Mouse (Mus musculus): ENCODE results near the gene Pofut1. TPM values are rescaled to one million over a fixed set of nuclear protein-coding genes. Genes with fewer than 3 reads are reported as not detected.
A peak's percentile ranks its signal among the peaks of the same experiment; 100 is the strongest.

The Pofut1 gene
- polyA plus RNA-seq, 1 experiment from 2014 or later, result 16.9 TPM

DNA sequence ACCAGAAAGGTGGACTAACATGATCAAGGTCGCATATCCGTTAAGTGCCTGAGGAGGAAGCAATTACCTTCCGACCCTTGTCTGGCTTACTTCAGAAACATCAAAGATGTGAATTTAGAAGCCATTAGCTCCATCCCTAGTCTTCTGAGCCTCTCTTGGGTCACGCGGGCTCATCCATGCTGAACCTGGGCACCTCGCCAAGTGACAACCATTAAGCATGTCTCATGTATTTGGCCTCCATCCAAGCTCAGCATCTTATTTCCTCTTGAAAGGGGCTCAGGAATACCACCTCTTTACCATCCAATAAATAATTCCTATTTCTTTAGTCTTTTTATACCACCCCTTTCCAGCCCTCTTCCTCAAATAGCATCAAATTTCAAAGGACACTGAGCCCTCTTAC is 46.5 kb downstream of the Pofut1 start:
- no peaks in the 10 kb centered on the region for H3K27me3 ChIP-seq
- in situ Hi-C loops (cut with MboI; ENCODE audit: low pct_unique_long_range_greater_than_20kb), result no loop called here
- TF ChIP-seq CTCF (IDR thresholded peaks at IDR 0.05), result no peak
- peak; percentile 42 for DNase-seq (ENCODE audit: low read depth, low spot score)
- ChIA-PET POLR2A (interaction anchor here (0.5 kb wide), 1 partner anchor 67 kb away, joined by 3 read pairs; no protein-coding TSS in a partner anchor), CTCF (no interaction called here)
- ATAC-seq, result no peak

DNA sequence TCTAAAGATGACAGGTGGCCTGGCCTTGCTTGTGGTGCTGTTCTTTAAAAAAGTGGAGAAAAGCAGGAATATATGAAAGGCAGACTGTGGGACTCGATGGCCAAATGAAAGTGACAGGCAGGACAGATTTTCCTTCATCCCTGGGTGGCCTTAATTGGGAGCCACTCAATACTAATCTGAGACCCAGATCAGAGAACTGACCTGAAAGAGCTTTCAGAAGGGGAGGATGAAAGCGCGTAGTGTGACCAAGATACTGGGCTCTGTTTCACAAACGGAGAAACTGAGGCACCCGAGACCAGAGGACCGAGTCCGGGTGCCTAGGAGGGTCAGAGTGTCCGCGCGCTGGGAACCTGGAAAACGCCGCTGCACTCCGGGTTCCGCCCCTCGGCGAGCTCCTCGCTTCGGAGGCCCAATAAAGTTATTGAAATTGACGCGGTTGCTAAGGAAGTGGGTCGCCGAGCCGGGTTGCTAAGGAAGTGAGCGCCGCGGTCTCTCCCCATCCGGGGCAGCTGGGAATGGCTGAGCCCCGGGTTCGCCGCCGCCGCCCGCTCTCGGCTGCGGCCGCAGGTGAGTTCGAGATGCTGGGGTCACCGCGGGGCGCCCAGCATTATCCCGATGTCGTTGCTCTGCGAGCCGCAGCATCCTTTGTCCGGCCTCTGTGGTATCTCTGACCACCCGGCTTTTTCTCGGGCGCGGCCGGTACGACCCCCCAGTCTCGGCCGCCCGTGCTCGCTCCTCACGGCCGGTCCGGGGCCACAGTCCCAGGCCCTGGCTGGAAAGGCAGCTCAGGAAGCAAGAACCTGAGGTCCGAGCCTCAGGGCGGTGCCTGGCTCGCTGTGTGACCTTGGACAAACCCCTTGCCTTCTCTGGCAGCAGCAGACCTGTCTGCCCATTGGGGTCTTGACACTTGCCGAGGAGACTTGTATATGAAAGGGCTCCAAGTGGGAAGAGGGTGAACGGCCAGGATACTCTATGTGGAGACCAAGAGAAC is 49.9 kb downstream of the Pofut1 start, which contains the start of gene Kif3b:
Gene Kif3b, plus strand, starts transcription at position 476 of the 991 bp plus-strand sequence.
- CTCF ChIA-PET, result no interaction called here
- DNase-seq (ENCODE audit: low read depth, low spot score), result peak; percentile 34
- no peak for TF ChIP-seq CTCF (IDR thresholded peaks at IDR 0.05)
- POLR2A ChIA-PET, result interaction anchor here (0.6 to 1.0 kb wide), 2 partner anchors 52 to 160 kb away, joined by 3 to 6 read pairs; no protein-coding TSS in a partner anchor
- H3K27me3 ChIP-seq, result no peaks in the 10 kb centered on the region
- ATAC-seq, result peak; percentile 74
- in situ Hi-C loops (cut with MboI; ENCODE audit: low pct_unique_long_range_greater_than_20kb), result no loop called here

DNA sequence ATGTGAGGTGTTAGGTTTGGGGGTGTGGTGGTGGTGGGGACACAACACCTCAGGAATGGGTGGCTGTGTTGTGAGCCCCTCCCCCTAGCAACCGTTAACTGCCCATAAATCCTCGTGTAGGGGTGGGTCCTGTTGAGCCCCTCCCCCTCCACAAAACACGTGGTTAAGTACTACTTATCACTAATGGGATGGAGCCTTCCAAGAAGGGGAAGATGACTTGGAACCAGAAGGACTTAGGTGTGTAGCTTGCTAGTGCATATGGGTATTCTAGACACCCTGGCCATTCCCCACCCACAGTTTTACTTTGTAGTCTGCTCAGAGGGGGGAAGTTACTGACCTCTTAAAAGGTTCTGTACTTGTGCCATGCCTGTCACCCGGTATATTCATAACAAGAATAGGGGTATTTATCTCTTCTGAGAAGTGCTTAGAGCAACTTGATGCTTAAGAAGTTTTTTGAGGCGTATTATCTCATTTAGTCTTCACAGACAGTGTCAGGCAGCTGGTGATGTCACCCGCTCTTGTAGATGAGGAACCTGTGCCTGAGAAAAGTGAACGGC is 51.0 kb downstream of the Pofut1 start:
- POLR2A ChIA-PET, result interaction anchor here (0.6 kb wide), 1 partner anchor 266 kb away, joined by 3 read pairs; no protein-coding TSS in a partner anchor
- no peak for TF ChIP-seq CTCF (IDR thresholded peaks at IDR 0.05)
- no peak for DNase-seq (ENCODE audit: low read depth, low spot score)

DNA sequence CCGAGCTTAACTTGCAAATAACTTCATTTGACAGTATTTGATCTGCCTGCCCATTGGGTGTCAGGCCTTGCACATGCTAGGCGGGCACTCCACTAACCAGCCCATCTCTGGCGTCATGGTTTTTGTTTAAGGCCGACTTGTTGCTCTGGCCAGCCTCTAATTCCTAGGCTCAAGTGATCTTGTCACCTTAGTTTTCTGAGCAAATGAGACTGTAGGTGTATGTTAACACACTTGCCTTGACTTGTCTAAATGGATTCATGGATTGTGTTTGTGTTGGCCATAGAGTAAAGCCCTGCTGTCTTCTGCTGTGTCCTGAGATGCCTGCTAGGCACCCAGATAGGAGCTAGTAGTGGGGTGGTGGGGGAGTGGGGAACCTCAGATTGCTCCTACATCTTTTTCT is 53.9 kb downstream of the Pofut1 start:
- CTCF ChIA-PET, result no interaction called here
- no peak for TF ChIP-seq CTCF (IDR thresholded peaks at IDR 0.05)

More for the DNA sequence above, 51.0 kb downstream of the Pofut1 start:
- in situ Hi-C loops (cut with MboI; ENCODE audit: low pct_unique_long_range_greater_than_20kb), result no loop called here
- ATAC-seq, result no peak
- CTCF ChIA-PET, result no interaction called here
- no peaks in the 10 kb centered on the region for H3K27me3 ChIP-seq

DNA sequence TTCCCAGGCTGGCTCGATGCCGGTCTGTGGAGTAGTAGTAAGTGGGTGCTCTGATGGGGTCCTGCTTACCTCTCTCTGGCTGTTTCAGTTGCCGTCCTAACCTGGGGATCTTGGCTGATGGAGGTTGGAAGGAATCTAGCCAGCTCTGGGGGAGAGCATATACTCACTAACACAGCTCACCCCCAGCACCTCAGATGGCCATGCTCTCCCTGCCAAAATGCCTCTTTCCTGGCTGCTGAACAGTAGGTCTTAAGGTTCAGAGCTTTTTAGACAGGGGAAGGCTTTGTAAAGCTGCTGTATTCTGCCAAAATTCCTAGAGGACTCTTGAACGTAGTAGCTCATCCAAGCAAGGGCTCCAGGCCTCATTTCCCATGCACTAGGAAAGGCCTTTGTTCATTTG is 56.4 kb downstream of the Pofut1 start:
- POLR2A ChIA-PET, result interaction anchor here (0.6 kb wide), 1 partner anchor 436 kb away, joined by 3 read pairs; no protein-coding TSS in a partner anchor
- CTCF ChIA-PET, result no interaction called here
- in situ Hi-C loops (cut with MboI; ENCODE audit: low pct_unique_long_range_greater_than_20kb), result no loop called here
- TF ChIP-seq CTCF (IDR thresholded peaks at IDR 0.05), result no peak
- DNase-seq (ENCODE audit: low read depth, low spot score) (no peak), ATAC-seq (no peak)
- H3K27me3 ChIP-seq, result no peaks in the 10 kb centered on the region

More for the DNA sequence above, 53.9 kb downstream of the Pofut1 start:
- POLR2A ChIA-PET, result no interaction called here
- ATAC-seq (no peak), DNase-seq (ENCODE audit: low read depth, low spot score) (no peak)
- in situ Hi-C loops (cut with MboI; ENCODE audit: low pct_unique_long_range_greater_than_20kb), result no loop called here
- H3K27me3 ChIP-seq, result no peaks in the 10 kb centered on the region

DNA sequence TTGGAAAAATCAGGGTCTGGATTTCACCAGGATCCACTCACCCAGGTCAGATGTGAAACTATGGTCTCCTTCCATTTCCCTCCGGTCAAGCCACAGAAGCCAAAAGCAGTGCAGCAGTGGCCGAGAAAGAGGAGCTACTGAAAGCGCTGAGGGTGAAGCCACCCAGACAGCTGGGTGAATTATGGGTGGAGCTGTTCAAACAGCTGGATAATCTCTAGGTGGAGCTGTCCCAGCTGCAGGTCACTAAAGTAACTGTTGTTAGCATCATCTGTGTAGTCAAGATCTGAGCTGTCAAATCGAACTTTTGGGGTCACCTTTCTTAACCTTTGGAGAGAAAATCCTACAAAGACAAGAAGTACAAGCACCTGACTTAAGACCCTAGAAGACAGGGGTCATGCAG is 57.1 kb downstream of the Pofut1 start:
- H3K27me3 ChIP-seq, result no peaks in the 10 kb centered on the region
- POLR2A ChIA-PET, result no interaction called here
- TF ChIP-seq CTCF (IDR thresholded peaks at IDR 0.05), result no peak
- in situ Hi-C loops (cut with MboI; ENCODE audit: low pct_unique_long_range_greater_than_20kb), result no loop called here
- CTCF ChIA-PET, result no interaction called here
- ATAC-seq (no peak), DNase-seq (ENCODE audit: low read depth, low spot score) (no peak)

DNA sequence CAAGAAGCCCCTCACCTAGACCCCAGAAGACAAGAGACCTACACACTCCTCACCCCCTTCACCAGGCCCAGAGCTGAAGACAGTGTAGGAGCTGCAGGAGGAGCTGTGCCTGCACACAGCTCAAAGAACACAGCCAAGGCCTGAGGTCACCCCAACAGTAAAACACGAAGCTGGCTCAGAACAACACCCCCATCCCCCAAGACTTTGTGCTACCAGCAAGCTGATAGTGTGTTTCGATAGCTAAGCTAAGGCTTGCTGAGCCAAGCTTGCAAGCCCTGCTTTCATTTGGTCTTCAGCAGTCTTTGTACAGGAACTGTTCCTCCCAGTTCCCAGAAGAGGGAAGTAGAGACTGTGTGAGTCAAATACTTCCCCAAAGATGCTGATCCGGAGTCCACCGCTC is 57.5 kb downstream of the Pofut1 start:
- ChIA-PET POLR2A (no interaction called here), CTCF (no interaction called here)
- no peak for DNase-seq (ENCODE audit: low read depth, low spot score)
- H3K27me3 ChIP-seq, result no peaks in the 10 kb centered on the region
- no peak for TF ChIP-seq CTCF (IDR thresholded peaks at IDR 0.05)
- in situ Hi-C loops (cut with MboI; ENCODE audit: low pct_unique_long_range_greater_than_20kb), result no loop called here
- no peak for ATAC-seq

DNA sequence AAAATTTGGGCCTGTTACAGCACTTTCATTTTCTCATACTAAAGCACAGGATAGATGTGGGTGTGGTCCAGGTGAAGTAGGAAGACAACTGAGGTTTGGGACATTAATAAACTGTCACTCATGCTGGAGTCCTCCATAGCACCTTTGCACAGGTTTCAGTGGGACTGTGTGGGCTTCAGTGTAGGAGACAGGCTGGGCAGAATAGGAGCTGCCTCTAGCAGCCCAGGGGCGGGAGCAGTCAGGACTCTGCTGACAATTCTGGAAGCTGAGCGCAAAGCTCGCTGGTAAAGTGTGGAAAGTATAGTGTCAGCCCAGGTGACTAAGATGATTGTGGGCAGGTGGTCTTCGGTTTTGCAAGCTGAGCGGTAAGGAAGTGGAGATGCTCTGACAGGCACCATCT is 59.8 kb downstream of the Pofut1 start:
- POLR2A ChIA-PET, result no interaction called here
- CTCF ChIA-PET, result interaction anchor here (1.9 kb wide), 1 partner anchor 12 kb away, joined by 5 read pairs; no protein-coding TSS in a partner anchor
- no peak for TF ChIP-seq CTCF (IDR thresholded peaks at IDR 0.05)
- ATAC-seq, result no peak
- DNase-seq (ENCODE audit: low read depth, low spot score), result no peak
- in situ Hi-C loops (cut with MboI; ENCODE audit: low pct_unique_long_range_greater_than_20kb), result no loop called here
- no peaks in the 10 kb centered on the region for H3K27me3 ChIP-seq

DNA sequence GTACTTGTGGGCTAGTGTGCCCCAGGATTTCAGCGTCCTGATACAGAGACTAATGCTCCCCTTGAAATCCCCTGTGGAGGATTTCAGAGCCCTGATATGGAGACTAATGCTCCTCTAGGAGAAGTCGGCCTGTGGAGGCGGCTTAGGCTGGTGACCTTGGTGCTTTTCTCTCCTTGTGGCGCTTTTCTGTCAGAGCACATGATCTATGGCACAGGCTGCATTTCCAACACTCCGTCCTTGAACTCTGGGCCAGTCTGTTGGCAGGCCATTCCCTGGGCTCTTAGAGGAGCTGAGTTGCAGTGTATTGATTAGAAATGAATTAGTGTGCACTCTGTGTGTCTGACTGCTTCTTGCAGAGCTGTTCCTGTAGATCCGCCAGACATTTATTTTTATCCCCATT is 63.9 kb downstream of the Pofut1 start:
- in situ Hi-C loops (cut with MboI; ENCODE audit: low pct_unique_long_range_greater_than_20kb), result no loop called here
- no peaks in the 10 kb centered on the region for H3K27me3 ChIP-seq
- ChIA-PET POLR2A (no interaction called here), CTCF (no interaction called here)
- no peak for TF ChIP-seq CTCF (IDR thresholded peaks at IDR 0.05)
- ATAC-seq (no peak), DNase-seq (ENCODE audit: low read depth, low spot score) (no peak)

DNA sequence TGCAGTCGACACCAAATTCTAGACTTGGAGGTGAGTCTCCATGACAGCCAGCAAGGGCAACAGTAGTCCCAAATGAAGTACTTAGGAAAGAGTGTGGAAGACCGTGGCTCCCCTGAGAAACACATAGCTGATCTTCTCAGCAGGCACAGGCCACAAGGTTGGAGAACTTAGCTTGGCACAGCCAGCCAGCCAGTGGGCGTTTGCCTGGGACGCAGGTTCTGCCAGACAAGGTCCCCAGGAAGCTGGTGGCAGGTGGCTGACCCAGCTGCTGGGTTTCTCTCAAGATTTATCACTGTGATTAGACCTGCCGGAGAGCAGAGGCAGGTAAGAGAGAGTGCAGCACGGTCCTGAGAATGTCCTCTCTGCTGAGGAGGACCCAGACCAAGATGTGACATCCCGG is 67.3 kb downstream of the Pofut1 start:
- TF ChIP-seq CTCF (IDR thresholded peaks at IDR 0.05), result no peak
- no peak for DNase-seq (ENCODE audit: low read depth, low spot score)
- ChIA-PET POLR2A (no interaction called here), CTCF (no interaction called here)
- no peak for ATAC-seq
- in situ Hi-C loops (cut with MboI; ENCODE audit: low pct_unique_long_range_greater_than_20kb), result no loop called here
- H3K27me3 ChIP-seq, result no peaks in the 10 kb centered on the region

DNA sequence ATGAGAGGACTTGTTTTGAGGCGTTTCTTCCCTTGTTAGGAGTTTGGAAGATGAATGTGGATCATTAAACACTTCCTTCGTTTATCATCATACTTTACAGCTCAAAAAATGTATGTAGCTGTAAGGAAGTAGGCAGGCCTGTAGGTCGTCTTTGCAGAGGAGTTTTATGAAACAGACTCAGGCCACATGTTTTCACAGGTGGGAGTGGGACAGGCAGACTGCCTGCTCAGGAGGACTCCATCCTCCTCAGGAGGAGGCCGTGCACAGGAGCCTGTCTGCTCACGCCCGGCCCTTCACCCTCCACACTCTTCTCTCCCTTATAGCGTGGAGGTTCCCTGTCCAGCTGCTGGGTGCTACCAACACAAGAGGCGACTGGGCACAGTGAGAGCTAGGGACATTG is 67.8 kb downstream of the Pofut1 start:
- TF ChIP-seq CTCF (IDR thresholded peaks at IDR 0.05), result no peak
- in situ Hi-C loops (cut with MboI; ENCODE audit: low pct_unique_long_range_greater_than_20kb), result no loop called here
- no peaks in the 10 kb centered on the region for H3K27me3 ChIP-seq
- ATAC-seq (no peak), DNase-seq (ENCODE audit: low read depth, low spot score) (no peak)
- POLR2A ChIA-PET, result no interaction called here
- CTCF ChIA-PET, result no interaction called here

All from Patski (cell line).